Mouse (Mus musculus): Measurements from ENCODE around the gene Nrp1. TPM values are rescaled to one million over a fixed set of nuclear protein-coding genes. Genes with fewer than 3 reads are reported as not detected.

Gene Nrp1
- polyA plus RNA-seq, 1 experiment from 2014 or later: 75.1 TPM

- WGBS: 74% methylated on average over 5 of the region's 5 CpGs
- Histone ChIP-seq H3K4me3 (no peak overlapping the region), H3K36me3 (no peaks in the 10 kb centered on the region), H3K4me2 (peak overlapping the region; percentile 100), H3K4me1 (replicated peaks) (peaks cover 25% of the 10 kb centered on the region), H3K27me3 (no peaks in the 10 kb centered on the region), H3K9ac (no peak overlapping the region), H3K27ac (replicated peaks) (no peak overlapping the region), H3K9me3 (no peaks in the 10 kb centered on the region)
- no peak for ATAC-seq (ENCODE audit: low FRiP score, low read depth)
These were observed 2.2 kb upstream of the Nrp1 start for GRCm38 (mm10) chr8:128356170-128356569.

- Histone ChIP-seq H3K4me1 (replicated peaks) (peaks cover 29% of the 10 kb centered on the region), H3K27ac (replicated peaks) (peak overlapping the region; percentile 95), H3K4me3 (peak overlapping the region; percentile 78), H3K4me2 (peak overlapping the region; percentile 100), H3K27me3 (no peaks in the 10 kb centered on the region), H3K9ac (peak overlapping the region; percentile 86), H3K9me3 (no peaks in the 10 kb centered on the region), H3K36me3 (no peaks in the 10 kb centered on the region)
- WGBS: 2% methylated on average over 34 of the region's 49 CpGs
- peak; percentile 79 for ATAC-seq (ENCODE audit: low FRiP score, low read depth)
These were observed 1.4 kb upstream of the Nrp1 start for GRCm38 (mm10) chr8:128356796-128357539.

- Histone ChIP-seq H3K9me3 (no peaks in the 10 kb centered on the region), H3K36me3 (no peaks in the 10 kb centered on the region), H3K27ac (replicated peaks) (peak overlapping the region; percentile 95), H3K4me1 (replicated peaks) (peaks cover 37% of the 10 kb centered on the region), H3K9ac (peak overlapping the region; percentile 86), H3K4me3 (peak overlapping the region; percentile 78), H3K27me3 (no peaks in the 10 kb centered on the region), H3K4me2 (peak overlapping the region; percentile 100)
- under 1% methylated on average over 29 of the region's 29 CpGs for WGBS
- ATAC-seq (ENCODE audit: low FRiP score, low read depth): peak; percentile 62
These were observed 631 bp upstream of the Nrp1 start for GRCm38 (mm10) chr8:128357540-128358405.

GRCm38 (mm10) chr8:128358756-128359520, 534 bp downstream of the Nrp1 start:
- H3K27me3 ChIP-seq: no peaks in the 10 kb centered on the region
- H3K27ac ChIP-seq (replicated peaks): peak overlapping the region; percentile 95
- H3K9me3 ChIP-seq: no peaks in the 10 kb centered on the region
- under 1% methylated on average over 40 of the region's 41 CpGs for WGBS
- ATAC-seq (ENCODE audit: low FRiP score, low read depth): peak; percentile 40
- peak overlapping the region; percentile 78 for H3K4me3 ChIP-seq
- H3K9ac ChIP-seq: peak overlapping the region; percentile 86
- H3K4me1 ChIP-seq (replicated peaks): peaks cover 46% of the 10 kb centered on the region
- peak overlapping the region; percentile 100 for H3K4me2 ChIP-seq
- no peaks in the 10 kb centered on the region for H3K36me3 ChIP-seq

GRCm38 (mm10) chr8:128359521-128360318, 1.3 kb downstream of the Nrp1 start:
- Histone ChIP-seq H3K4me2 (peak overlapping the region; percentile 100), H3K9ac (peak overlapping the region; percentile 86), H3K9me3 (no peaks in the 10 kb centered on the region), H3K36me3 (no peaks in the 10 kb centered on the region), H3K27me3 (no peaks in the 10 kb centered on the region), H3K4me3 (peak overlapping the region; percentile 78), H3K27ac (replicated peaks) (peak overlapping the region; percentile 95), H3K4me1 (replicated peaks) (peaks cover 54% of the 10 kb centered on the region)
- no peak; the same call in 1 of the 2 replicates for ATAC-seq (ENCODE audit: low FRiP score, low read depth)
- WGBS: under 1% methylated on average over 40 of the region's 40 CpGs

- H3K4me2 ChIP-seq: peak overlapping the region; percentile 100
- peak overlapping the region; percentile 95 for H3K27ac ChIP-seq (replicated peaks)
- no peaks in the 10 kb centered on the region for H3K9me3 ChIP-seq
- 27% methylated on average over 5 of the region's 5 CpGs for WGBS
- H3K36me3 ChIP-seq: no peaks in the 10 kb centered on the region
- H3K9ac ChIP-seq: peak overlapping the region; percentile 32; the same call in 1 of the 2 replicates
- no peaks in the 10 kb centered on the region for H3K27me3 ChIP-seq
- no peak for ATAC-seq (ENCODE audit: low FRiP score, low read depth)
- H3K4me1 ChIP-seq (replicated peaks): peaks cover 64% of the 10 kb centered on the region
- peak overlapping the region; percentile 78 for H3K4me3 ChIP-seq
These were observed 3.0 kb downstream of the Nrp1 start for GRCm38 (mm10) chr8:128361343-128361870.

GRCm38 (mm10) chr8:128362940-128363595, 4.7 kb downstream of the Nrp1 start:
- H3K4me3 ChIP-seq: peak overlapping the region; percentile 78
- peak overlapping the region; percentile 42; the same call in 1 of the 2 replicates for H3K27ac ChIP-seq (replicated peaks)
- H3K9me3 ChIP-seq: no peaks in the 10 kb centered on the region
- H3K4me1 ChIP-seq (replicated peaks): peaks cover 52% of the 10 kb centered on the region
- ATAC-seq (ENCODE audit: low FRiP score, low read depth): peak; percentile 29; the same call in 1 of the 2 replicates
- peak overlapping the region; percentile 100 for H3K4me2 ChIP-seq
- no peaks in the 10 kb centered on the region for H3K36me3 ChIP-seq
- WGBS: 13% methylated on average over 11 of the region's 11 CpGs
- peak overlapping the region; percentile 41 for H3K9ac ChIP-seq
- no peaks in the 10 kb centered on the region for H3K27me3 ChIP-seq

- Histone ChIP-seq H3K27me3 (no peaks in the 10 kb centered on the region), H3K4me3 (no peak overlapping the region), H3K36me3 (no peaks in the 10 kb centered on the region), H3K27ac (replicated peaks) (no peak overlapping the region), H3K9ac (no peak overlapping the region), H3K4me1 (replicated peaks) (peaks cover 16% of the 10 kb centered on the region), H3K4me2 (no peak overlapping the region), H3K9me3 (no peaks in the 10 kb centered on the region)
- ATAC-seq (ENCODE audit: low FRiP score, low read depth): no peak
- 75% methylated on average over 4 of the region's 4 CpGs for whole genome bisulfite sequencing
These were observed 12.1 kb downstream of the Nrp1 start for GRCm38 (mm10) chr8:128370496-128370895.

- Histone ChIP-seq H3K27ac (replicated peaks) (no peak overlapping the region), H3K9ac (no peak overlapping the region), H3K4me2 (no peak overlapping the region), H3K9me3 (no peaks in the 10 kb centered on the region), H3K27me3 (no peaks in the 10 kb centered on the region), H3K4me1 (replicated peaks) (peaks cover 11% of the 10 kb centered on the region), H3K36me3 (no peaks in the 10 kb centered on the region), H3K4me3 (no peak overlapping the region)
- ATAC-seq (ENCODE audit: low FRiP score, low read depth): no peak
- 80% methylated on average over 6 of the region's 6 CpGs for WGBS
These were observed 12.6 kb downstream of the Nrp1 start for GRCm38 (mm10) chr8:128371026-128371425.

GRCm38 (mm10) chr8:128371789-128372188, 13.4 kb downstream of the Nrp1 start:
- no peak for ATAC-seq (ENCODE audit: low FRiP score, low read depth)
- Histone ChIP-seq H3K9ac (no peak overlapping the region), H3K4me2 (no peak overlapping the region), H3K4me1 (replicated peaks) (peaks cover 9% of the 10 kb centered on the region; the same call in 1 of the 2 replicates), H3K9me3 (no peaks in the 10 kb centered on the region), H3K4me3 (no peak overlapping the region), H3K27me3 (no peaks in the 10 kb centered on the region), H3K27ac (replicated peaks) (no peak overlapping the region), H3K36me3 (no peaks in the 10 kb centered on the region)
- 90% methylated on average over 3 of the region's 3 CpGs for WGBS

Data from hindbrain, embryonic 15.5 days (tissue).